Mouse (Mus musculus): ENCODE measurements around the gene Rdh9.

Gene Rdh9

DNA sequence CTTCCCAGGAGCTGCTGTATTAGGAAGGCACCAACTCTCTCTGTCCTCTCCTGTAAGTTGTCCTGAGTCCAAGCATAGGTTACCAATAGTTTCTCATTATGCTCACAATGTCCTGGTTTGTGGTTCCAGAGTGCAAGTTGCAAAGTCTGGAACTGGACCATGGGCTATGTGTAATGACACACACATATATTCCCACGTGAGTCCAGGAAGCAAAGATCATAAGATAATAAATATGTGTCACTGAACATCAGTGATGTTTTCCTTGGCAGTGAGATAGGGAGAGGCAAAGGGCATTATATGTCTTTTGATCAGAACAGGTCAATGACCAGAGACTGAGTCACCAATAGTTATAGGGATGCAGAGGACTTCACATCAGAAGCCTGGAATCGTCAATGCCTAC lies at the start of gene Rdh9:
Gene Rdh9 (plus strand): TSS at position 376 of the 400 bp plus-strand sequence.
- DNase-seq (ENCODE audit: extremely low read depth, low read depth): no peak

DNA sequence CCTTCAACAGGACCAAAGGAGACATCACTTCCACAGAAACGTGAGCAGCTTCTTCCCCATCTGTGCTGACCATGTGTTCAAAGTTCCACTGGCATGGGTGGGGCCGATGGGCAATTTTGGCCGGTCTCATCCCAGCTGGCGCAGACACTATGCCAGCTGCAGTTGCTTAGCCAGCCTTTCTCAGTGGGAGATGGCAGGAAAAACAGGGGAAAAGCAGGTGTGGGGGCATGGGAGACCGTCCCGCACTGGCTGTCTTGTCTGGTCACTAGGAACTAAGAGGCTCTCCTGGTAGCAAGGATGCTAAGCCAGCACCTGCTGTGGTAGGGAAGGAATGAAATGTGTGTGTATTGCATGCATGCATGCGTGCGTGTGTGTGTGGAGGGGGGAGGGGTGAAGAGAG lies 47.7 kb upstream of the Rdh9 start:
- DNase-seq (ENCODE audit: extremely low read depth, low read depth): no peak

DNA sequence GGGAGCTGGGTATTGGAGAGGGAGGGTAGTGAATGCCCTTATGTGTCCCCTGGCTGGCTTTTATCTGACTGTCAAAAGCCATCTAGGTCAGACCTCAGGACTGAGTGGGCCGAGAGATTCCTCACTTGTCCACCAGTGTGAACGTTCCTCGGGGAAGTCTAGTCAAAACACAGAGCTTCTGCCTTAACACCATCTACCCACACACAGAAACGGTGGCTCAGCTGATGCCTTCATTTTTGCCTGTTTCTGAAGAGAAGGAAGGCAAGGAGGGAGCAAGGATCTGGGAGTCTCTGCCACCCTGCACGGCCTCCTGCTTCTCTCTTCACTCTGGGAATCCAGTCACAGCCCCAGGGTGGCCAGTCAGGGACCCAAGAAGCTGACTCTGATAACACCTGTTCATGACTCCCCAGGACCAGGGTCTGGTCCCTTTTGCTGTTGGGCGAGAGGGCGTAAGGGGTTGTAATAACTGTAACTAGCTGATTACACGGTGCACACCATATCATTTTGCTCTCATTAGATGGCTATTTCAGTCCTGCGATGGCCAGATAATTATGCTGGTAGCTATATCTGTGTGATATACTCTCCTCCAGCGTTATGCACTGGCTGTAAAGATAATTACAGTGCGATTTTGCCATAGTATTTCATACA lies 45.8 kb upstream of the Rdh9 start:
- DNase-seq (ENCODE audit: extremely low read depth, low read depth): no peak

DNA sequence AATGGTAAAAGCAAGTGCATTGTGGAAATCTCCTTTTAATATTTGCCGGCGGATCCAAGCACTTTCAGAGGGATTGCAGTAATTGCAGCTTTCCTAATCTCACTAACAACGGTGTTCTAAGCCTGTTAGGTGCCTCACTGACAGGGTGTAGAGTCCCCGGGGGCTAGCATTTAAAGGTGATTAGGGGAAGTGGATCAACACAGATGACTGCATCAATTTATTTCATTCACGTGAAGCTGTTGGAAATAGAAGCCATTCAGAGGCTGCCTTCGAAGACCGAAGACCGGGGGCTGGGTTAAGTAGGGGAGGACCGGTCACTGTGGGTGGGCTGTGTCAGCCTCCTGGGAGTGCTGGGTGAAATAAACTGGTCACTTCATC lies 45.3 kb upstream of the Rdh9 start:
- DNase-seq (ENCODE audit: extremely low read depth, low read depth): no peak

DNA sequence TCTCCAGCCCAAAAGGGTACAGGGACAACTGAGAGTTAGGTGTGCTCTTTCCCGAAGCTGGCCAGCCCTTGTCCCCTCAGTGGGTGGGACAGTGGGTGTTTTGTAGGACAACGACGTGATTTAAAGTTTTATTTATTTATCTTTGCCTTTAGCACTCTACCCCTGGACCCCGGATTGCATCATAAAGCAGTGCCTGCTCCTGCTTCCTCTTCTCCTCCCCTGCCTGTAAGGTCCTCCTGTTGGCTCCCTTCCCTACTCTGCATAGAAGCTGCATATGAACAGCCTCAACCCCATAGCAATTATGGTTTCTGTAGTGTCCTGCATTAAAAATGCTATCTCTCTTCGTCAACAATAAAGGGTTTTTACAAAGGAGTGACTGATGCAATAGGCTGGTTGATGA lies 44.8 kb upstream of the Rdh9 start:
- DNase-seq (ENCODE audit: extremely low read depth, low read depth): no peak

DNA sequence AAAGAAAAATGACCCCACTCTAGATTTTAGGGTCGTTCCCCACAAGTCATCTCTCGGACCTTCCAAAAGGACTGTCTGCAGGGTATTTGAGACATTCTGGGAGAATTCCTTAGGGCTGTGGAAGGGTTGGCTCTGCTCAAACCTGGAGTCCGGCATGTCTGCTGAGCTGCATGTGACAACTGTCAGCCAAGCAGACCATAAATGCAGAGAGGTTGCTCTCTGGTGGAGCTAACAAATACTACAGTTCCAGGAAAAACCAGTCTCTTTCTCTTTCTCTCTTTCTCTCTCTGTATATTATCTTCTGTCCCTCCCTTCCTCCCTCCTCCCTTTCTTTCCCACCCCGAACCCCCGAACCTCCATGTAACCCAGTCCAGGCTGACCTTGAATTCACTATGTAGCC lies 41.8 kb upstream of the Rdh9 start:
- no peak for DNase-seq (ENCODE audit: extremely low read depth, low read depth)

DNA sequence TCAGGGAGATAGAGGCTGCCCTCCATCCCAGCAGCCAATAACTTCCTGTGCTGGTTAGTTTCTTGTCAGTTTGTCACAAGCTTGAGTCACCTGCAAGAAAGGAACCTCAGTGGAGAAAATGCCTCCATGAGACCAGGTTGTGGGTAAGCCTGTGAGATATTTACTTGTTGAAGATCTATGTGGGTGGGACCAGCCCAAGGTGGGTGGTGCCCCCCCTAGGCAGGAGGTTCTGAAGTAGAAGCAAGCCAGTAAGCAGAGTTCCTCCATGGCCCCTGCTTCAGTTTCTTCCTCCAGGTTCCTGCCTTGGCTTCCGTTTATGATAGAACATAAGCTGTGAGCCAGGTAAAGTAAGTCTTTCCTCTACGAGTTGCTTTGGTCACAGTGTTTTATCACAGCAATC lies 39.9 kb upstream of the Rdh9 start:
- no peak for DNase-seq (ENCODE audit: extremely low read depth, low read depth)

DNA sequence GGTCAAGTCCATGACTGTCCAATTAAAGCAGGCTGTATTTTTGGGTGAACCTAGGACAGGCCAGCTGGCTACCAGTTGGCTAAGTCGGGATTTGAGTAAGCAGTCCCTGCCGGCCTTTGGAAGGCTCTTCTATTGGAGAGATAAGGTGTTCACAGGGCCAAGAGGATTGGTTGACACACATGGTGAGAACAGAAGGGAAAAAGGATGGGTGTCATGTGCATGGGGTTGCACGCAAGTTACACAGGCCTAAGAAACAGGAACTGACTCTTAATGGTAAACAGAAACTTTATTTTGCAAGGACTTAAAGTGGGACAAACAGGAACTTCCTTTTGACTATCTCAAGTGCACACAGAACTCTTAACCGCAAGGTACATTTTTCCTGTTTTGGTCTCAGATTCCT lies 39.3 kb upstream of the Rdh9 start:
- peak; percentile 88 for DNase-seq (ENCODE audit: extremely low read depth, low read depth)

DNA sequence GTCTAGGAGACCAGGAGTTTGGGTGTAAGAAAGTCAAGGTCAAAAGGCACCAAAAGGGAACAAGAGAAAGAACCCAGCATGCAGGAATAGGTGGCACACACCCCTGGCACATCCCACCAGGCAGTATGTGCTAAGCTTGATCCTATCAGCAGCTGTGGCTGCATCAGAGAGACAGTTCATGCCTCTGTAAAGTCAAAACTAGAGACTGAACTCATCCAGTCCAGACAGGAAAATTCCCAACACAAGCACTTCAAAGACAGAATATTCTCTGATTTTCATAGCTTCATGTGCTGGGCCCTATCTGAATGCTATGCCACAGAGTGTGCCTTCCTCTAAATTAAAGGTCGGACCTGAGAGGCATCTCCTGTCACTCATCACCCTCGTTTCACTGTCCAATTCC lies 38.6 kb upstream of the Rdh9 start:
- DNase-seq (ENCODE audit: extremely low read depth, low read depth): no peak

DNA sequence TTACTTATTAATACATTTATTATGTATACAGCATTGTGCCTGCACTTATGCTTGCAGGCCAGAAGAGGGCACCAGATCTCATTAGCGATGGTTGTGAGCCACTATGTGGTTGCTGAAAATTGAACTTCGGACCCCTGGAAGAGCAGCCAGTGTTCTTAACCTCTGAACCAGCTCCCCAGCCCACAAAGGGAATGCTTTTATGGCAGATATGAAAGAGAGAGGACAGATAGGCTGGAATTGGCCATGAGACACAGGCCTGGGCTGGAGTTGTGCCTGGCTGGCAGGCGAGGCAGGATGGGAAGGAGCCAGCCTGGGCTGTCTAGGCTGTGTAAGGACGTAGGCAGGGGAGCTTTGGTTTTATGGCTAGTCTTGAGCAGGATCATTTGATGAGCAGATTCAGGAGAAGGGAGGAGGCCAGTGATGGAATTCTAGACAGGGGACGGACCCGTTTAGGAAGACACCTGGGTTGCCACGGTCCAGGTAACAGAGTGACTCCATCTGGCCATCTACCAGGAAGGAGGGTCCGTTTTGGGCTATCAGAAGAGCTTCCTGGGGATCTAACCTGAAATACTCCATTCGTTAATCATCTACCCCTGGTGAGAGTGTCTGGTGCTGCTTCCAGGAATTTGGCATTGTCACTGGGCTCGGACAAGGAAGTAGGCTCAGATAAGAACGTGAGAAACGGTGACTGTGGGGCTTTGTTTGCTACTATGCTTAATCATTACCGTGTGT lies 37.9 kb upstream of the Rdh9 start:
- peak; percentile 70 for DNase-seq (ENCODE audit: extremely low read depth, low read depth)

DNA sequence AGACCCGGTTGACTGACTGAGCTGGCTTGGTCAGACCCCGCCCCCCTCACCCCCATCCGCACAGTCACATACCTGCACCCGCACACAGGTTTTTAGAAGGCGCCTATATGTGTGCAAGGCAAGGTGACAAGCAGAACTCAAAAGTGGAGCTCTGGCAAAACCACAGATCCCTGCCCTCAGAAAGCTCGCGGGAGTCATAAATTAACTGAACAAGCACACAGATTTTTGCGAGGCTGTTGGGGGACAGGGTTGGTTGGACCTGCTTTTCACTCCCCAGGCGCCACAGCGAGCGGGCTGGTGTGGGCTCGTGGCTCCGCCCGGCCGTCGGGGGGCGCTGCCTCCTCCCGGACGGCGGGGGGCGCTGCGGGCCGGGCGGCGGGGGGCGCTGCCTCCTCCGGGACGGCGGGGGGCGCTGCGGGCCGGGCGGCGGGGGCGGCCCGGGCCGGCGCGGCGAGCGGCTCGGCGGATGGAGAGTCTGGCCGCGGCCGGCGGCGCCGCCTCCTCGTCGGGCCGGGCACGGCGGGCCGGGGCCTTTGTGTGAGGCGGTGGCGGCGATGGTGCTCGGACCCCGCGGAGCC lies 37.0 kb upstream of the Rdh9 start, which contains the start of gene Zbtb39:
Gene Zbtb39 (plus strand): TSS at position 456 of the 578 bp plus-strand sequence.
- no peak for DNase-seq (ENCODE audit: extremely low read depth, low read depth)

DNA sequence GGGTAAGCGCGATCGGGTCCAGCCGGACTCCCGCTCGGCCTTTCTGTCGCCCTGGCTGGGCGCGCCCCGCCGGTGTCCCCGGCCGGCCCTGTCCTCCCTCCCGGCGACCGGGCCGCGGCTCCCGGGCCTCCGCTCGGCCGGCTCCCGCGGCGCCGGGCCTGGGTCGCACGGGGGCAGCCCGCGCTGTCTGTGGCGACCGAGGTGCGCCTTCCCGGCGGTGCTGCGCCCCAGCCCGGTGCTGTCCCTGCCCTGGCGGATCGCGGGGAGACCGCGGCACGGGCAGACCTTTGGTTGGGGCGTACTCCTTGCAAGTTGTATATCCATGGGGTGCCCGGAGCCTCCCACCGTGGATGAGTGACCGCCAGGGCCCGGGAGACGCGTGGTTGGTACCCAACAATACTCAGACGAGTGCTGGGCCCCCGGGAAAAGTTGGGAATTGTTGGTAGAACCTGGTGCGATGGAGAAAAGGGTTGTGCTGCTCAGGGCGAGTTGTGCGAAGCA lies 36.5 kb upstream of the Rdh9 start:
- no peak for DNase-seq (ENCODE audit: extremely low read depth, low read depth)

DNA sequence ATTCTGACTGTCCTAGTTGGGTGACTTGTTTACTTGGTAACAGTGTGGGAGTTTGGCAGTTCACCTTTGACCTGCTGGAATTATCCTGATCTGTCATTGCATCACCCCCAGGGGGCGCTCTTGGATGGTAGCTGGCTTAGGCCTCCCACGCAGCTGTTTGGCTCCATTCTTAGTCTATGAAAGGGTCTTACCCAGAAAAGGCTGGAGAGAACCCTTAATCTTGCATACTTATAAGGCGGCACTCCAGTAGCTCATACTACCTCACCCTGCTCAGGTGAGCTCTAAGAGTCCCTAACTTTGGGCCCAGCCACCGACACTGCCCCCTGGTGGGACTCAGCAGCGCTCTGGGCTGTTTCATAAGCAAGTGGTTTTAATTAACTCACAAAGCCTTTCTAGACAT lies 31.5 kb upstream of the Rdh9 start:
- no peak for DNase-seq (ENCODE audit: extremely low read depth, low read depth)

DNA sequence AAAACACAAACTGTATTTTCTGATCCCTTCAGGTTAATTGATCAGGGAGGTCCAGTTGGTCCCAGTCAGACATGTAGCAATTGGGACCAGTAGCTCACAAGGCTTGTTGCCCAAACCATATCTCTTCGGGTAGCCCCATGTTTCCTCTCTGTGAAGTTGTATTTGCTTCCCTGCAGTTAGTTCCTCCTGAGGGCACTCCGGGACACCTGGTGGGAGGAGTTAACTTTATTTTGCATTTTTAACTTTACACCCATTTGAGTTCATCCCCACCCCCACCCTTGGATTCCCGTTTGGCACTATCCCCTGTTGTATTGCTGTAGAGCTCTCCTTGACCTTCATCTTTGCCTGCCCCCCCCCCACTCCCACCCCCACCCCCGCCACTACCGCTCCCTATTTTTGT lies 30.3 kb upstream of the Rdh9 start:
- DNase-seq (ENCODE audit: extremely low read depth, low read depth): no peak

DNA sequence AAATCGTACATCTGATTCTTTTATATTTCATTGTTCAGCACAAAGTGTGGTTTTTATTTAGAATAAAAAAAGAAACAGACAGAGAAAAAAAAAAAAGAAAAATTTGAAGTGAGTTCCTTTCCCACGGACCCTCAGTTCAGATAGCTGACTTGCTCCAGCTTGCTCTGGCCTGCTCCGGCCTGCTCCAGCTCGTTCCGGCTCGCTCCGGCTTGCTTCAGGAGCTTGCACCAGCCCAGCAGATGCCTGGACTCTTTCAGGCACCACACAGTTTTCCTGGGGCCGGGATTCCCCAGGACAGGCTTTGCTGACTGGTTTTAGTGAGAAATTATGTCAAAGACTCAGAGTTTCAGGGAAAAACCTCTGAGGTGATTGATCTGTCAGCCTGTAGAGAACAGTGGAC lies 28.9 kb upstream of the Rdh9 start:
- no peak for DNase-seq (ENCODE audit: extremely low read depth, low read depth)

DNA sequence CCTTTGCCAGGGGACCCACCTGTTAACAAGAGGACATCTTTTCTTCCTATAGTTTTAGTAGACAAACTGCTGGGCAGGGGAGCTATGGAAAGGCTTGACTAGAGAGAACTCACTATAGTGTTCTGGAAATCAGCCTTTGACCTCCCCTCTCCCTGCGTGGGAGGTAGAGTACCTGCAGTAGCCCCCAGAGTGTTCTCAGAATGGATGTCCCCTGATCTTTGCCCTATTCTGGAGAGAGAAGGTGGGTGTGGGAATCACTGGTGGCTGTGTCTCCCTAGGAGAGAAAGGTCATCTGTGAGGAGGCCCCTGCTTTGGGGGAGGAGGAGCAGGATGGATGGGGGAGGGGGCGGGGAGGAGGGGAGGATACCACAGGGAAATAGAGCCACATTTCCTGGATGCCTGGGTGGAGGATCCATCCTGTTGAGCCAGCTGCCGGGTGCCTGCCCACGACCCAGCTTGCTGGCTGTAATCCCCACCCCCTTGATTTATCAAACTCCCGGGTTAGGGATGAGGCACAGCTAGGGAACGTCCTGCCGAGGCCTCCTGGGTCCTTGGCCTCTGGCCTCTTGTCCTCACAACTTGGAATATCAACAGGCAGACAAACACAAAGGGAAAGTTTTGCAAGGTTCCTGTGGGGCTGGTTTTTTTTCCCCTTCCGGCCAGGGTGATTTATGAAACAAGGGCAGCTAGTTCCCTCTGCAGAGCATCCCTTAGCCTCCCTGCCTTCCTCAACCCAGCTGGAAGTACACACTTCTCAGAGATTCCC lies 27.2 kb upstream of the Rdh9 start:
- DNase-seq (ENCODE audit: extremely low read depth, low read depth): no peak

DNA sequence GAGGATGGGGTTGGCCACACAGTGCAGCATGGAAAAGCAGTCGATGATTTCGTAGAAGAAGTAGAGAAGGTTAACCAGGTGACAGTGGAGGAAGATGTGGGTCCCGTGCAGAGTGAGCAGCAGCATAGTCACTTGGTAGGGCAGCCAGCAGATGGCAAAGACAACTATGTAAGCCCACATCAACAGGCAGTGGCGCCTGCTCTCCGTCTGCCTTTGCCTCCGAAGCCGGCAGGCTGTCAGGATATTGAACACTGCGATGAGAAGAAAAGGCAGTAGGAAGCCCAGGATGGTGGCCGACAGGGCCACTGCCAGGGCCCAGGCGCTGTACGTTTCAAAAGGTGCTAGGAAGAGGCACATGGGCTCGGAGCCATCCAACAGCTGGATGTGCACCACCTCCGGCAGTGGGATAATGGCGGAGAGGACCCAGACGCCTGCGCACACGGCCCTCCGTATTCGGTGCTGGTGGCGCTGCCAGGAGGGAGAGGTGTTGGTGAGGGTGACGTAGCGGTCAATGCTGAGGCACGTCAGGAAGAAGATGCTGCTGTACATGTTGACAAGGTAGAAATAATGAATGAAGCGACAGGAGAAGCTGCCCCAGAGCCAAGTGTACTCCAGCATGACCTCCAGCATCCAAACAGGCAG lies 25.9 kb upstream of the Rdh9 start:
- DNase-seq (ENCODE audit: extremely low read depth, low read depth): no peak

DNA sequence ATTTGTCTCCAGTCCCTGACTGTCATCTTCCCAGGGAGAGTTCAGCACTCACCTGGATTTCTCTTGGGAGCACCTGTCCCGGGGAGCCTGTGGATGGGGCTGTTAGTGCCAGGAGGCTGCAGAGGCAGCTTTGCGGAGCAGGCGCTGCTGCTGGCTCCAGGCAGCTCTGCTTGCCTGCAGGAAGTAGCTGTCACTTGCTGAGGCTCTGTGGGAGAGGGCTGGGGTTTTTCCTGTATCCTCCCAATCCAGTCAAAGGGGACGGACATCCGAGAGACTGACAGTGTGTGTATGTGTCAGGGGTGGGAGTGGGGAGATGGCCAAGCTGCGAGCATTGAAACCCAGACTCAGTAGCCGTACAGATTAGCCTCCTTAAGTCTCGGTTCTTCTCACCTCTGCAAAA lies 24.6 kb upstream of the Rdh9 start, which contains the start of gene Gpr182:
Gene Gpr182 (minus strand): TSS at position 185 of the 400 bp plus-strand sequence.
- no peak for DNase-seq (ENCODE audit: extremely low read depth, low read depth)

DNA sequence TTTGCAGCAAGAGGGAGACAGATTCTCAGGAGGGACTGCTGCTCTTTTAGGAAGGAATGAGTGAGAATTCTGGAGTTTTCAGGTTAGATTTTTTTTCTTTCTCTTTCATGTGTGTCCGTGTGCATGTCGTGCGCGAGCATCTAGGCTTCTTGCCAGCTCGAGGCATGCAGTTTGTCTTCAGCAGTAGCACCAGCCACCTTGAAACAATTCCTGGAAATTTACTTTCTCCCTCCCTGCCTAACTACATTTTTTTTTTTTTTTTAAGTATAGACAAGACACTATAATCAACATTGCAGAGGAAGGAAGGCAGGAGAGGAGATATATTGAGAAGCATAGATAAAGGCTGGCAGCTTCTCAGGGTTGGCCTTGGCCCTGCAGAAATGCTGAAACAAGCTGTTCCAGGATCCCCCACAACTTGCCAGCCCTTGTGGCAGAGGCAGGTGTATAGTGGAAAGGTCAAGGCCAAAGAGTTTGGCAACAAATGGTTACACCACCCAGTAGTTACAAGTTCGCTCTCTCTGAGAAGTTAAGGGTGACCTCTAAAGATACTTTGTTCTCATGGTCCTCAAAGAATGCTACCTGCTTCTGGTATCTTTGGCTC lies 21.5 kb upstream of the Rdh9 start:
- no peak for DNase-seq (ENCODE audit: extremely low read depth, low read depth)

DNA sequence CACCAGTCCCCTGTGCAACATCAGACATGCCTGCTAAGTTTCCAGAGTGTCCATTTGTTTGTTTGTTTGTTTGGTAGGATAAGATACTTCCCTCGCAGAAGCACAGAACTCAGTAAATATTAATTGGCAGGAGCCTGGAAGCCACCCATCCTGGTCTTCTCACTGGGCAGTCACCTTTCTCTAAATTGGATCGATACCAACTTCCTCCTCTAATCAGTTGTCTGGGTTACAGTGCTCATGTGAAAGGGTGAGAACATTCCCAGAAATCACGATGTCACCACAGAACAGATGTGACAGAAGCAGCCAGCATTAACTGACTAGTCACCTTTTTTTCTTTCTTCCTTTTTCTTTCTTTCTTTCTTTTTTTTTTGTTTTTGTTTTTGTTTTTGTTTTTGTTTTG lies 20.9 kb upstream of the Rdh9 start:
- DNase-seq (ENCODE audit: extremely low read depth, low read depth): no peak
